Mouse (Mus musculus): Measurements from ENCODE around the gene Zfp853.

Gene Zfp853

DNA sequence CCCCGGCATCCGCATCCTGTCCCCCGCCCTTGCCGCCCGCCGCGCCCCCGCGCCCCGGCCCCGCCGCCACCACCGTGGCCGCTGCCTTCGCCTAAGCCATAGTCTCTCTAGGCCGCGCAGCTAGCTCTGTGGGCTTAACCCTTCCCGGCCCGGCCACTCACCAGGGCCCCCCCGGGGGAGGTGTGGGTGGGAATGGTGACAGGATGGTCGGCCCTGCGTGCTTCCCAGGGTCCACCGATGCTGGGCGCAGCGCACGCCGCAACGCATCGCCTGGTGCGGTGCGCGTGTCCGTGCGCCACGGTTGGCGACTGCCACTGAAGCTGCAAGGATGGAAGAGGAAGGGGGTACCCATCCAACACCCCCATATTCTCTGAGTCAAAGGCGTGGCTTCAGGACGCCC is at the start of gene Zfp853:
Zfp853 (minus strand) TSS at position 220 of the 400 bp plus-strand sequence.
- no peak for DNase-seq (ENCODE audit: low spot score)

DNA sequence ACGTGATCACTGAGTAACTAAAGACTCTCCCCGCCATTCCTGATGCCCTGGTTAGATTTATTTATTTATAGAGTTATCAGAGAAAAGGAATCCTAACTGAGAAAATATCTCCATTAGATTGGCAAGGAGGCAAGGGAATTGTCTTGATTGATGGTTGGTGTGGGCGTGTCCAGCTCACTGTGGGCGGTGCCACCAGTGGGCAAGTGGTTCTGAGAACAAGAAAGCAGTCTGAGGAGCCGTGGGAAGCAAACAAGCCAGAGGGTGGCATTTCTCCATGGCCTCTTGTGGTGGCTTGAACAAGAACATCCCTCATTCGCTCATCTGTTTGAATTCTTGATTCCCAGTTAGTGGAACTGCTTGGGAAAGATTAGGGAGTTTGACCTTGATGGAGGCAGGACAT is 46.2 kb upstream of the Zfp853 start:
- no peak for DNase-seq (ENCODE audit: low spot score)

DNA sequence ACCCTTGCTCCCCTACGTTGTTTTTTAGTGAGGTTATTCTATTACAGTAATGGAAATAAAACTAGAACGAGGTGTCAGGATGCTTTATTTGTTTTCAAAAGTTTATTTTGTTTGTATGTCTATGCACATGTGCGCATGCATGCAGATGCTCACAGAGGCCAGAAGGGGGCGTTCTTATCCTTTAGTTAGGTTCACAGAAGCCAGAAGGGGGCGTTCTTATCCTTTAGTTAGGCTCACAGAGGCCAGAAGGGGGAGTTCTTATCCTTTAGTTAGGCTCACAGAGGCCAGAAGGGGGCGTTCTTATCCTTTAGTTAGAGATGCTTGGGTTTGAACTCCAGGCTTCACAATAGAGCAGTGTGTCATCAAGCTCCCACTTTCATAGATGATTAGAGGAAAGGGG is 43.1 kb upstream of the Zfp853 start:
- no peak for DNase-seq (ENCODE audit: low spot score)

DNA sequence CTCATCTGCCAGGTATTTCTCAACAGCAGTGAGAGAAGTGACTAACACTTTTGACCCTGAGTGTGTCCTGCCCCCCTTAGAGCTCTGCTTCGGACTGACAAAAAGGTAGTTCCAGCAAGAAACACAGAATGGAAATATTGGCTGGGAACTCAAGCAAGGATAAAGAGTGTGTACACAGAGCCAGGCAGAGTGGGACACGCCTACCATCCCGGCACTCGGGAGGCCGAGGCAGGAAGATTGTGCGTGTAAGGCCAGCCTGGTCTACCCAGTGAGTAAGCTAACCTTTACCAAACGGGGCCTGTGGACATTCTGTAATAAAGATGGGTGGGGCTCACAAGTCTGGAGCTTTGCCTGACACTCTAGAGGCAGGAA is 41.7 kb upstream of the Zfp853 start:
- no peak for DNase-seq (ENCODE audit: low spot score)

DNA sequence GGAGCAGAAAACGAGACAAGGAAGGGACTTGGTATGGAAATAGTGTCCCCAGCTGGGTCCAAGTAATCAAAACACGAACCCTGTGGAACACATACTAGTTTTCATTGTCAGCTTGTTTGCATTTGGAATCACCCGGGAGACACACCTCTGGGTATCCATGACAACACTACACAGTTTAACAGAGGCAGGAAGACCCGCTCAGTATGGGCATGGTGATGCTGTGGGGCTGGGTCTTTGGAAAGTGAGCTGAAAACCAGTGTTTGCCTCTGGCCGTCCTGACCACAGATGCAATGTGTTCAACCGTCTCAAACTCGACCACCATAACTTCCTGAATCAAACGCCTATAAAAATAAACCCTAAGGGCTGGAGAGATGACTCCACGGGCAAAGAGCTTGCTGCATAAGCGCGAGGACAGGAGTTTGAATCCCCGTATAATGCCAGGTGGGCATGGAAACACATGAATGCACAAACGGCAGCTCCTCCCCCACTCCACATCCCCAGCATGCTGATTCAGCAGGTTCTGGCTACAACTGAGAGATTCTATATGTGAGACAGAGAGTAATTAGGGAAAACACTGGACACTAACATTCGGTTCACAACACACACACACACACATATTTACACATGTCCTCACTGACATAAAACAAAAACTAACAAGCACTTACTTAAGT is 41.1 kb upstream of the Zfp853 start:
- DNase-seq (ENCODE audit: low spot score), result no peak

DNA sequence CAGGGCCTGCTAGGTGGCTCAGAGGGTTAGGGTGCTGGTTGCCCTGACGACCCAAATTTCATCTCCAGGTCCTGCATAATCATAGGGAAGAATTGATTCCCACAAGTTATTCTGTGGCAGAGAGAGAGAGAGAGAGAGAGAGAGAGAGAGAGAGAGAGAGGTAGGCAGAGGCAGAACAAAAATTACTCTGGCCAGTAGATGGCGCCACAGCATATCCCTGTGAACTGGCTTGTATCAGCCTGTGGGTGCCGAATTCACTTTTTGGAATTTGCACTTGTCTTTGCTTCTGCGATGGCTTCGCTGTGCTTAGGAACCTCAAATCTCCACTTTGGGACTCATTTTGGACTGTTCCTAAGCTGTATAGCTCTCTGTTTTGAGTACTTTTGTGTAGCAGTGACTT is 40.4 kb upstream of the Zfp853 start:
- DNase-seq (ENCODE audit: low spot score), result peak; percentile 66

DNA sequence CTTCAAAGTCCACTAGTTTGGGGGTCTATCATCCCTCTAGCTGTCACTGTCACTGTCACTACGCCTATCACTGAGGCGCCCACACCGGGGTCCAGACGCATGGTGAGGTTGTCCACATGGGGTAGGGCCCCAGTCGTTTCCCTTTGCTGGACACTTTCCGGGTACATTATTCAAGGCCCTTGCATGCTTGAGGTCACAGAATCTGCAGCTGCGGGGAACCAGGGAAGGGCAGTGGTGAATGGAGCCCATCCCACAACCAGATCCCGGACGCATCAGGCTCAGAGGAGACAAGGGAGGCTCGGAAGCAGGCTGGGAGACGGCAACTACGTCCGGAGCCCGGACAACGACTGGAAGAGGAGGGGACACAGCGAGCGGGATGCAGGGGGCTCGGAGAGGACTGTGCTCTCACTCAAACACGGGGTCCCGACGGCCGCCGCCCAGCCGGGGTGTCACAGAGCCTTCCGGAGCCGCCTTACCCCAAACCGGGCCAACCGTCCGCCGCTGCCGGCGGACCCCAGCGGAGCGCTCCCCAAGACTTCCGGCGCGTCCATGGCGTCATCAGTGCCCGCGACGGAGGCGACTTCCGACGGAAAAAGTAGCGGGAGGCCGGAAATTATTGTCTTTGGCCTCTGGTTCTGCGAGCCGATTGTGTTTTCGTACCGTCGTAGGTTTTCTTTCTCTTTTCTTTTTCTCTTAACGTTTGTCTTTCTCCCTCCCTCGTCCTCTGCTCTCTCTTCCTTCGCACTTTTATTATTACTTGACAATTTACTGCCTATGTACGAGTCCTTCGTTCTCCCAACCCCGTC is 35.5 kb upstream of the Zfp853 start, which contains the start of gene Zdhhc4:
Zdhhc4 (minus strand) TSS at position 567 of the 806 bp plus-strand sequence.
- peak; percentile 86 for DNase-seq (ENCODE audit: low spot score)

DNA sequence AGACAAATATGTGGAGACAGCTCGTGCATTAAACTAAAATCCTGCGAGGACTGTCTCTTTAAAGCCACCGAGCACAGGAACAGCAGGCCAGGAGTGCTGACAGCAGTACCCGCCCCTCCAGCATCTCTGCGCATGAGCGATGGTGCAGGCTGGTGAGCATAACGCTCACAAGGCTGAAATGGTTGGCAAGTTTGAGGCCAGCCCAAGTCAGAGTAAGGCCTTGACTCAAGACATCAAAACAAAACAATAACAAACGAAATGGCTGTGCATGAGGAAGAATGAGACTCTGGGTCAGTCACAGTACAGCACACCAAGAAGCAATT is 23.8 kb upstream of the Zfp853 start:
- no peak for DNase-seq (ENCODE audit: low spot score)

DNA sequence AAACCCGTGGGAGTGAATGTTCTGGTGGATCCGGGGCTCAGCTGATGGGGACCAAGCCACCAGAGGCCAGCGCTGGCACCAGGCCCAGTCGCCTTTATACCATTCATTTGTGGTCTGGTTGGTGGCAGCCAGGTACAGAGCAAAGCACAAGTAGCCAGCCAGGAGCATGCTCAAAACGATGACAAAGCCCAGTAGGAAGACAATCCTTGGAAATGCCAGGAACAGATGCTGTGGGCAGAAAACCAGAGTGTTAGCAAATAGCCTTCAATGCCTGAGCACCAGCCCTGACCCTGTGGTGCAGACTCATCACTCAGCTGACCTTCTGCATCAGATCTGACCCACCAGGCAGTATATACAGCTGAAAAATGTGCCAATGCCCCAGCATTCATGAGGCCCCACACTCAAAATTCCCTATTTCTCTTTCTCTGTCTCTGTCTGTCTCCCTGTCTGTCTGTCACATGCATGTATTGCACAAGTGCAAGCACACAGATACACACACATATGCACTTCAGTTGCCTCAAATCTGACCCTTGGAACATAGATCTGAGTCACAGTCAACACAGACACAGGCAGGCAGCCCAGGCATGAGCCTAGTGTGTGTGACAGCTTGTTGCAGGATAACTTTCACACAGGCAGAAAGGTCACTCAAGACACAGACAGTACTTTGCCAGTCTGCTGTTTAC is 23.3 kb upstream of the Zfp853 start:
- no peak for DNase-seq (ENCODE audit: low spot score)

DNA sequence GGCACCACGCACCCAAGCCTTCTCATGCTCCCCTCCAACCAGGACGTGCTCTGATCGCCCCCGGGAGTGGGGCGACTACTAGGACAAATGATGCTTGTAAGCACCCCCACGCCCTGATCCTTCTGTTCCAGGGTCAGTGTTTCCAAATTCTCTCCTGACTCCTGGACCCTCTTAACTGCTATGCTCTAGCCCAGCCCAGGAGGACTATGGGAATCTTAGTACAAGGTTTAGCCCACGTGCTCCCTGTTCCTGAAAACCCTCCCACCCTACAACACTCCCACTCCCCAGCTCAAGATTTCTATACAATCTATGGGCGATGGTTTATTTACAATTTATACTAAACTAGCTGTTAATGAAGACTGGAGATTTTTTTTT is 22.1 kb upstream of the Zfp853 start:
- no peak for DNase-seq (ENCODE audit: low spot score)

DNA sequence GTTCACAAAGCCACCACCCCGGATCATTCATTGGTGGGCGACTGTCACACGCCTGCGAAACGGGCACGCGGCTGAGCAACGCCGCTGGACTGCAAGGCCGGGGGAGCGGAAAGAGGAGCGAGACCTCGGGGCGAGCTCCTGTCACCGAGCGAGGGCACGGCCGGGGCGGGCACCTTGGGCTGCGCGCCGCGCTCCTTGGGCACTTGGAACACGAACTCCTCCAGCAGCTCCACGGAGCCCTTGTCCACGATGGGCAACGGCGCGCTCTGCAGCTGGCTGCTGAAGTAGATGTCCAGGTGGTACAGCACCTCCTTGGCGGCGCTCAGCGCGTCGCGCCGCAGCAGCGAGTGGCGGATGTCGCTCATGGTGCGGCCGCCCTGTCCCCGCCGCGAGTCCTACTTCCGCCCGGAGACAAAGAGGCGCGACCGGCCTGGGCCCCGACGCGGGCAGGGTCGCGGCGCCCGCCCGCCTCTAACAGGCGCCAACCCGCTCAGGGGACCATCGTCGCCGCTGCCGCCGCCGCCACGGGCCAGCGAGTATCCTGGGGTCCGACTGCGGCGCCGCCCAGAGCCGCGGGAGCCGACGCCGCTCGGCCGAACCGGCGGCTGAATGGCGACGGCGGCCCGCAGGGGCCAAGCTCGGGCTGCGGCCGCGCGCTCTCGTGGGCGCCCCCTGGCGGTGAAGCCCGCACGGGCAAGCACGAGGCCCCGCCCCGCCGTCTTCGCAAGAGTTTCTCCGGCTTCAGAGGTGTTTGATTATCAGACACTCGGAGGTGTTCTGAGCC is 21.5 kb upstream of the Zfp853 start, which contains the start of gene E130309D02Rik:
E130309D02Rik (minus strand) TSS at position 631 of the 784 bp plus-strand sequence.
- DNase-seq (ENCODE audit: low spot score), result peak; percentile 74

DNA sequence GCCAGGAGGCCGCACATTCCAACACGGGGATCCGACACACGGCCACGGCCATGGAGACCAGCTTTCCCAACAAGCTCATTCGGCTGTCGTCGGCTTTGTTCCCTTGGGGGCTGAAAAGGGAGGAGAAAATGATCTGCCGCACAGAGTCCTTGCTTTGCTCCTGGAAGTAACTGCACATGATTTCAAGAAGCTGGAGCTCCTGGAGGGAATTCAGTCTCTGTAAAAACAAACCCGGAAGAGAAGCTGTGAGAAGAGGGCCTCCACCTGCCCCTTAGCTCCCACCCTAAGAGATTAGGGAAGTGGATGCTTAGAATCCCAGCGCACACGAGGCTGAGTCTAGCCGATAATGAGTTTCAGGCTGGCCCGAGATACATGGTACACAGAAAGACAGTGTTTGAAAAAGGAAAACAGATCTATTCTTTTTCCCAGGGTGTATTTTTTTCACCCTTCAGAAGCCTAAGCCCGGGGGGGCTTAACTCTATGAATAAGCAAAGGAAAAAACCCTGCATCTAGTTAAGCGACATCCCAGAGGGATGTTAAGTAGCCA is 20.8 kb upstream of the Zfp853 start:
- no peak for DNase-seq (ENCODE audit: low spot score)

DNA sequence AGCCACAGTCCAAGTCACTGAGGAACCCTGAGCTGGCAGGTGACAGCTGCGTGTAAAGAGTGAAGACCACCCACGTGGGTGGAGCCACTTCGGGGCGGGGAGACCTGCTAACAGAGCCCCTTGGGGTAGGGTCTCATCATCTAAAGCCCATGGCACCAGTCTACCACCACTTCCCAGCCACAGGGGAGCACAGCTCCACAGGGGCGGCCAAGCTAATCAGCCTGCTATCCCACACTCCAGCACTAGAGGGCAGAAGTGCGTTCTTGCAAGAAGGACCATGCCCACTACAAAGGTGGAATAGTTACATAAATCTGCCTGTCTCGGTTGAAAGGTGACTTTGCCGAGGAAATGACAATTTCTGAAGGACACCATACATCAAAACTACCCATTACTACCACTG is 18.5 kb upstream of the Zfp853 start:
- peak; percentile 81 for DNase-seq (ENCODE audit: low spot score)

DNA sequence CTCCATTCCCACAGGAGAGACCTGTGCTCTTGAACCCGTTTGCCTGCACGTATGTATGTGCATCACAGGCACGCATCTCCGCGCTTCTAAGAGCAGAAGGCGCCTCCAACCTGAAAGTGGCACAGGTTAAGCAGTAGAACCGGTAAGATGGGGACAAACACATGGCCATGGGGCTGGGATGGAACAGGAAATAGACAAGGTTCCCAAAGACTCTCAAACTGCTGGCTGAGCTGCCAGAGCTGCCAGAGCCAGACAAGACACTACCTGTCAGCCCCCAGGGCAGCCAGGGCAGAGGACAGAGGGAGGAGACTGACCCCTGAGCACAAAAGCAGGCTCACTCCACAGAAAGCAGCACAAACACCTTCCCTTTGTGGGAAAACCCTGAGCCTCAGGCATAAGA is 16.5 kb upstream of the Zfp853 start:
- no peak for DNase-seq (ENCODE audit: low spot score)

DNA sequence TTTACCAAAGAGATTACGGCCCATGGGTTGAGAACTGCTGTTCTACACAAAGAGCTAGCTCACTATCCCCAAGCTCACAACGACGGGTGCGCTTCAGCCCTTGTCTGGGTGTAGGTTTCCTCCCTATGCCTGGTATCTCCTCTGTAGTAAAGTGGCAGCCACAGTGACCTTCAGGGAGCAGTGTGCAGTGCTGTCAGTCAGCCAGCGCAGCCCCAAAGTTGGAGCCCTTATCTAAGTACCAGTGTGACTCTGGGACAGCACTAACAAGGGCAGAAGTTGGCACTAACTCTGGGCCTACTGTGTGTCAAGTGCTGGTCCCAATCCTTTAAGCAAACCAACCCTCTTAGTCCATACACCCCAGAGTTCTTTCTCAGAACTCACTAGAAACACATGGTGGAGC is 15.4 kb upstream of the Zfp853 start:
- DNase-seq (ENCODE audit: low spot score), result no peak

DNA sequence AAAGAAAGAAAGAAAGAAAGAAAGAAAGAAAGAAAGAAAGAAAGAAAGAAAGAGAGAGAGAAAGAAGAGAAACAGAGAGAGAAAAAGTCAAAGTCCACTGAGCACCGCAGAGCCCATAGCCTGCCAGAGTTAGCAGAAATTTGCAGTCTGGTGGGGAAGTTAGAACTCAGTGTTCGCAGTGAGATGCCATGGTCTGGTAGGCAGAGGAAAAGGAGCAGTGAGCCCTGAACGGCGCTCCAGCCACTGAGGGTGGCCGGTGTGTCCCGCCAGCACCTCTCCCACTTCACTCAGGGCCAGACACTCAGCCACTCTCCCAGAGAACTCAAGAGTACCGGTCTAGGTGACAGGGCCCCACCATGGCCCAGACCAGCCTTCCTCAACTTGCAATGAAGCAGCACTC is 10.8 kb upstream of the Zfp853 start:
- DNase-seq (ENCODE audit: low spot score), result no peak

DNA sequence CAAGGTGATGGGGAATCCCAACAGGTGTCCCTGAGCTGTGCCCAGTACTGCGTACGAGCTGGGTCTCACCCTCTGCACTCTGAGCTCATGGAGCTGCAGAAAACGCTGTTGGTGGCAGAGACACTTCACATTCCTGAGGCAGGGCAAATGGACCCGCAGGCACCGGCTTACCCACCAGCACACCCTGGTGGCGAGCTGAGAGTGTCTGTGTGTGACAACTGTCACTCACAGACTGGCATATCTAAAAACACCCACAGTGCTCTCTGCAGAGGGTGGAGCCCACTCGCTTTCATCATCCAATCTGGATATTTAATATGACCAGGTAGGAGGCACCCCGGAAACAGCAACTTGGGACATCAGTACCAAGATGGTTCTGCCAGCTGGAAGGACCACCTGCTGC is 7.9 kb upstream of the Zfp853 start:
- no peak for DNase-seq (ENCODE audit: low spot score)

DNA sequence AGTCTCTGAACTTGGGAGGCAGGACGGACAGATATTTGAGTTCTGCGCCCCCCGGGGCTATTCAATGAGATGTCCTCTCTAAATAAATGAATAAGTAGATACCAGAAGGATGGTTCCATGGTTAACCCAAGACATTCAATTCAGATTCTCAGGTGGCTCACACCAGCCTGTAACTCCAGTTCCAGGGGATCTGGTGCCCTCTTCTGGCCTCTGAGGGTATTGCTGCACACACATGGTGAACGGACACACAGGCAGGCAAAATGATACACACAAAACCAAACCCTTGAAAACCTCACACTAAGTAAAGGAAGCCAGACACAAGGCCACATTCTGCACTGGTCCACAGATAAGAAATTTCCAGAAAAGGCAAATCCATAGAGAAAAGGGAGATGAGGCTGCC is 6.3 kb upstream of the Zfp853 start:
- DNase-seq (ENCODE audit: low spot score), result peak; percentile 34

DNA sequence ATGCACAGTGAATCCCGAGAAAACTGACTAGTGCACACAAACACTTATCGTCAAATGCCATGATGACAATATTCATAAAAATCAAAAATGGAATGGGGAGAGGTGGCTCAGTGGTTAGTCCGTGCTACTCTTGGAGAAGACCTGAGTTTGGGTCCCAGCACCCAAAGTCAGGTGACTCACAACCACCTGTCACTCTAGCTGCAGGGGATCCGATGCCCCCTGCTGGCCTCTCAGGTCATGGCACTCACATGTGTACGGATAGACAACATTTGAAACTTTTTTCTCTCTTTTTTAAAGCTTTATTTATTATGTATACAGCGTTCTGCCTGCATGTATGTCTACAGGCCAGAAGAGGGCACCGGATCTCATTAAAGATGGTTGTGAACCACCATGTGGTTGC is 5.0 kb upstream of the Zfp853 start:
- no peak for DNase-seq (ENCODE audit: low spot score)

DNA sequence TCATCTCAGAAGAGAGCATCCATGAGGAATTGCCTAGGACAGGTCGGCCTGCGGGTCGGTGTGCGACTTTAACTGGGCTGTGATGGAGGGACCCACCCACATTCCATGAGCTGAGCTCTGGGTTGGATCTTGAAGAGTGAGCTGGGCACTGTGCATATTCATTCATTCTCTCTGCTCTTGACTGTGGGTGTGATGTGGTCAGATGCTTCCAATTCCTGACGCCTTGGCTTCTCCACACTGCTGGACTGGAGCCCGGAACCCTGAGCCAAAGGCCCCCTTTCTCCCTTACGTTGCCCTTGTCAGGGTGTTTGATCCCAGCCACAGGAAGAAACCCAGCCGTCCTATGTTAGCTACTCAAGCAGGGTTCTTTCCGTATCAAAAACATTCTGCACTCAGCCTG is 4.6 kb upstream of the Zfp853 start:
- DNase-seq (ENCODE audit: low spot score), result no peak

DNA sequence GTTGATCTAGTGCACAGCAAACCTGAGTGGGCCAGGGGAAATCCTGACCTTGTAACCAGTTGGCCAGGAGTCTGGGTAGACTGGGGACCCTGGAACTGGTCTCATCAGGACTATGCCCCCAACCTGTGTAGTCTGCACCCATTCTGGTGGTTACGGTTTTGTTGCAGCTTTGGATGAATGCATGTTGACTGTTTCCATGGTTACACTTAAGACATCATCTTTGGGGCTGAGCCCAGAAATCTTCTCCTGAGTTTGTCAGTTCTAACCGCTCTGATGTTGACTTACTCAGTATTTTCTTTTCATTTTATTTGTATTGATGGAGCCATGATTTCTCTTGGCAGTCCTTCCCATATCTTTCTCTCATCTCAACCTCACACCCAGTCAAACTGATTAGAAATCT is 1.9 kb upstream of the Zfp853 start:
- DNase-seq (ENCODE audit: low spot score), result no peak

DNA sequence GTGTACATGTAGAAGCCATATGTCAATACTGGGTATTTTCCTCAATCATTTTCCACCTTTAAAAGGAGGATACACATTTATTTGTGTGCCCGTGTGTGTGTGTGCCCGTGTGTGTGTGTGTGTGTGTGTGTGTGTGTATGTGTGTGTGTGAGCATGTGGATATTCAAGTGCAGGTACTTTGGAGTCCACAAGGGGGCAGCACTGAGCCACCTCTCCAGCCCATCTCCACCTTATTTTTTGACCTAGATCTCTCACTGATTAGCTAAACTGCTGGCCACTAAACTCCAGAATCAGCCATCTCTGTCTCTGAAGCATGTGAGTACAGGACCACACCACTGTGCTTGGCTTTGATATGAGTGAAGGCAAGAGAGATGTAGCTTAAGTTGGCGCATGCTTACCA is 1.4 kb upstream of the Zfp853 start:
- DNase-seq (ENCODE audit: low spot score), result no peak

All from c-Kit-positive CD71-positive TER-119-positive erythroid progenitor cells, embryonic 14.5 days (primary cell).